Mouse (Mus musculus) cerebellum, adult 2 months (tissue): ENCODE measurements around the gene Abcf3.

Experiments used
- CTCF ChIP-seq: fragments of 200-500 bp; IDR thresholded peaks from 2 replicates; pipeline ENCODE4 v1.5.1; 2011; ENCODE audit warnings: low read depth, mild to moderate bottlenecking, control low read depth, low read length, moderate library complexity, borderline replicate concordance; ENCODE audit not compliant: insufficient read depth
- POLR2A ChIP-seq: fragments of 200-500 bp; IDR thresholded peaks from 2 replicates; pipeline ENCODE4 v1.6.1; 2011; ENCODE audit warnings: low read length, control low read depth, borderline replicate concordance; ENCODE audit not compliant: insufficient read depth

DNA sequence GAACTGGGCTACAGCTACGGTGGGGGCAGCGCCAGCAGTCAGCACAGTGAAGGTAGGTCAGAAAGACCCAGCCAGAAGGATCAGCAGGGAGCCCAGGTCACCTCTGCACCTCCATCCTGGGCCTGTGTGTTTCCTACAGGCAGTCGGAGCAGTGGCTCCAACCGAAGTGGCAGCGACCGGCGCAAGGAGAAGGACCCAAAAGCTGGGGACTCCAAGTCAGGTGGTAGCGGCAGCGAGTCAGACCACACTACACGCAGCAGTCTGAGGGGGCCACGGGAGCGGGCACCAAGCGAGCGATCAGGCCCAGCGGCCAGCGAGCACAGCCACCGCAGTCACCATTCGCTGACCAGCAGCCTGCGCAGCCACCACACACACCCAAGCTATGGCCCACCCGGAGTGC is 17.4 kb upstream of the Abcf3 start:
- TF ChIP-seq CTCF (no peak), POLR2A (no peak)
